Mouse (Mus musculus) ES-E14 (cell line): Measurements from ENCODE around the gene Mcm6. TPM values are rescaled to one million over a fixed set of nuclear protein-coding genes. Genes with fewer than 3 reads are reported as not detected.

Source experiments
- DNase-seq: peaks from one replicate; pipeline ENCODE4 v3.0.0-alpha.2; 2013; ENCODE audit warnings: low read depth, low spot score
- H3K27ac ChIP-seq: 2 replicates; pipeline ENCODE4 v1.5.1; 2012; ENCODE audit warnings: low read depth, mild to moderate bottlenecking, low read length, moderate library complexity, mixed read lengths; ENCODE audit not compliant: poor library complexity, insufficient read depth, severe bottlenecking
- H3K36me3 ChIP-seq: 2 replicates; pipeline ENCODE4 v1.6.1; 2012; ENCODE audit warnings: mild to moderate bottlenecking, low read length, moderate library complexity, mixed read lengths; ENCODE audit not compliant: control insufficient read depth, poor library complexity, insufficient read depth, severe bottlenecking
- H3K4me1 ChIP-seq, 2 experiments: fragments of 150-350 bp in 1 of 2; sonication (generic) in 1 of 2; 2 replicates each; pipeline ENCODE4 v1.6.1; 2012; ENCODE audit warnings: low read length in 2 of 2, mild to moderate bottlenecking in 1 of 2, mixed read lengths in 1 of 2; ENCODE audit not compliant: control insufficient read depth in 2 of 2, insufficient read depth in 2 of 2, poor library complexity in 1 of 2
- H3K4me3 ChIP-seq, 2 experiments: fragments of 150-350 bp in 1 of 2; sonication (generic) in 1 of 2; 2 replicates each; pipeline ENCODE4 v1.5.1; 2012; ENCODE audit warnings: low read length in 2 of 2, low read depth in 1 of 2, mild to moderate bottlenecking in 1 of 2, mixed read lengths in 1 of 2; ENCODE audit not compliant: insufficient read depth in 1 of 2, poor library complexity in 1 of 2, severe bottlenecking in 1 of 2
- H3K9ac ChIP-seq: 2 replicates; pipeline ENCODE4 v1.6.1; 2012; ENCODE audit warnings: low read depth, mild to moderate bottlenecking, low read length, mixed read lengths; ENCODE audit not compliant: poor library complexity, insufficient read depth, severe bottlenecking
- H3K9me3 ChIP-seq: fragments of 150-350 bp; sonication (generic); 2 replicates; pipeline ENCODE4 v1.6.1; 2012; ENCODE audit warnings: low read depth, mild to moderate bottlenecking, low read length; ENCODE audit not compliant: control insufficient read depth, insufficient read depth
- CHD2 ChIP-seq: IDR thresholded peaks from 2 replicates; pipeline ENCODE4 v1.6.1; 2014; ENCODE audit warnings: mild to moderate bottlenecking, low read depth, low read length, inconsistent platforms
- HCFC1 ChIP-seq: IDR thresholded peaks from 2 replicates; pipeline ENCODE4 v1.6.1; 2012; ENCODE audit warnings: low read length, inconsistent platforms, borderline replicate concordance; ENCODE audit not compliant: insufficient read depth
- MAFK ChIP-seq: IDR thresholded peaks from 2 replicates; pipeline ENCODE4 v1.6.1; 2014; ENCODE audit warnings: mild to moderate bottlenecking, low read depth, low read length, inconsistent platforms; ENCODE audit not compliant: insufficient read depth
- ZC3H11A ChIP-seq: IDR thresholded peaks from 2 replicates; pipeline ENCODE4 v1.6.1; 2012; ENCODE audit warnings: low read depth, mild to moderate bottlenecking, inconsistent platforms, low read length, borderline replicate concordance
- ZNF384 ChIP-seq: IDR thresholded peaks from 2 replicates; pipeline ENCODE4 v1.6.1; 2012; ENCODE audit warnings: low read depth, low read length, inconsistent platforms
- in situ Hi-C, 2 experiments: fragments of 600-800 bp; cut with MboI; formaldehyde crosslinking; loops; one replicate each; pipeline ENCODE4 v1.15.1; 2025; ENCODE audit warnings: low sequenced_read_pairs in 2 of 2, inconsistent platforms in 1 of 2; ENCODE audit not compliant: unreplicated experiment in 2 of 2
- total RNA-seq: library from RNA; depleted of rRNA; stranded (reverse); fragments of 300-350 nt; gene quantifications from 2 replicates; pipeline ENCODE4 v1.2.3, GENCODE M21; 2012

Mcm6 gene
- total RNA-seq, 1 experiment: 172 TPM

DNA sequence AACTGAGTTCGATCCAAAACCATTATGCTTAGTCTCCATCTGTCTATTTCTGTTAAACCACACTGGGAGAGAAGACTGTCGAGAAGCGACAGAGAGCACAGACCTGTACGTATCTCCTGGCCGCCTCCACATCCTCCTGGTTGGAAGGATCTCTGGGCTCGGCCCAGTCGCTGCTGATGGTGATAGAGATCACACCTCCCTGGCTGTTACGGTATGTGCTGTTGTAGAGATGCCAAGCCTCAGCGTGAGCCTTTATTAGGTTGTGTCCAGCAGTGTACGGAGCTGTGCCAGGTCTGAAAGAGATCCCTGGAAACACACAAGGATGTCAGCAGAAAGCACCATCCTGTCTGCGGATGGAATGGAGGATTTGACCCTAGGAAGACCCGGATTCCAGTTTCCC is 65.9 kb downstream of the Mcm6 start:
- Histone ChIP-seq H3K4me3 (no peak overlapping the region), H3K36me3 (no peaks in the 10 kb centered on the region), H3K4me1 (no peaks in the 10 kb centered on the region; a peak in 1 of 4 replicates), H3K9me3 (no peaks in the 10 kb centered on the region), H3K9ac (no peak overlapping the region), H3K27ac (peak overlapping the region; percentile 5; the same call in 1 of the 2 replicates)
- no peak for TF ChIP-seq CHD2
- TF ChIP-seq ZNF384: no peak
- no peak for TF ChIP-seq HCFC1
- no peak for TF ChIP-seq MAFK
- TF ChIP-seq ZC3H11A: no peak
- no peak for DNase-seq
- in situ Hi-C loops: loop anchor here in 1 of 2 experiments (25.0 kb wide), 1 partner anchor 544 kb away; no protein-coding TSS in a partner anchor

DNA sequence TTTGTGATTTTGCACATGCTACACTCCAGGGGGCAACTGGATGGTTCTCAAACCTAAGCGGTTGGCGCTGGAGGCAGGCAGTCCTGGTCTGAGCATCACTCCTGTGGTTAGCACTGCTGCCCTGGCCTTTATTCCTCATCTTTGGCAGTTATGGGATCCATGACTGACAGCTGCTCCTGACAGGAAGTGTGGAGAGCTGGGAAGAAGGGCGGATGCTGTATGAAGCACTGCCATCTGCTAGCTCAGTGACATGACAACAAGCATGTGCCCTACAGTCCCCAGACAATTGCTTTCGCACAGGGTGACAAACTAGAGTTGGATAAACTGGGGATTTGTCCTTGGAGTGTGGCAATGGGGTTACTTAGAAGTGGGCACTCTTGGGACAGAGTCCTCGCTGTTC is 69.2 kb downstream of the Mcm6 start:
- Histone ChIP-seq H3K4me3 (no peak overlapping the region), H3K36me3 (no peaks in the 10 kb centered on the region), H3K27ac (no peak overlapping the region), H3K9ac (no peak overlapping the region), H3K4me1 (no peaks in the 10 kb centered on the region; a peak in 1 of 4 replicates), H3K9me3 (no peaks in the 10 kb centered on the region)
- TF ChIP-seq CHD2 (no peak), ZC3H11A (no peak), ZNF384 (no peak), MAFK (no peak), HCFC1 (no peak)
- DNase-seq: no peak
- in situ Hi-C loops: loop anchor here in 1 of 2 experiments (25.0 kb wide), 1 partner anchor 547 kb away; no protein-coding TSS in a partner anchor

- no peak overlapping the region for H3K4me3 ChIP-seq
- in situ Hi-C loops: loop anchor here (10.0 to 25.0 kb wide), 2 partner anchors 540 to 552 kb away; no protein-coding TSS in a partner anchor
- no peak overlapping the region for H3K27ac ChIP-seq
- H3K4me1 ChIP-seq: no peaks in the 10 kb centered on the region
- peak overlapping the region; percentile 21; the same call in 1 of the 2 replicates for H3K9ac ChIP-seq
- no peaks in the 10 kb centered on the region; the same call in 1 of the 2 replicates for H3K36me3 ChIP-seq
- no peak for DNase-seq
- H3K9me3 ChIP-seq: no peaks in the 10 kb centered on the region
- TF ChIP-seq ZNF384: no peak
- no peak for TF ChIP-seq ZC3H11A
- no peak for TF ChIP-seq MAFK
- no peak for TF ChIP-seq CHD2
- TF ChIP-seq HCFC1: no peak
Observed at GRCm38 (mm10) chr1:128285136-128285535, 74.3 kb downstream of the Mcm6 start.

- Histone ChIP-seq H3K27ac (no peak overlapping the region), H3K36me3 (no peaks in the 10 kb centered on the region; the same call in 1 of the 2 replicates), H3K4me3 (no peak overlapping the region), H3K9me3 (no peaks in the 10 kb centered on the region), H3K9ac (no peak overlapping the region), H3K4me1 (no peaks in the 10 kb centered on the region)
- TF ChIP-seq MAFK: no peak
- TF ChIP-seq HCFC1: no peak
- TF ChIP-seq ZNF384: no peak
- TF ChIP-seq CHD2: no peak
- TF ChIP-seq ZC3H11A: no peak
- in situ Hi-C loops: loop anchor here (10.0 to 25.0 kb wide), 2 partner anchors 541 to 553 kb away; no protein-coding TSS in a partner anchor
- DNase-seq: no peak
Observed at GRCm38 (mm10) chr1:128284157-128284690, 75.2 kb downstream of the Mcm6 start.
